Mouse (Mus musculus) layer of hippocampus, adult 9-10 months (tissue): Measurements from ENCODE around the gene Zfp605.
"Not testable (repeated sequence)": the region's sequence is repeated elsewhere in the genome, so short reads cannot be mapped to it uniquely, and the experiment has no call there.

Experiments used
- DNase-seq: peaks from one replicate; pipeline ENCODE4 v3.0.0; 2022; ENCODE audit warnings: low spot score

Gene Zfp605

GRCm38 (mm10) chr5:110109991-110110441 lies at the start of gene Zfp605:
Zfp605 (plus strand) TSS chr5:110110092.
- DNase-seq = peak; percentile 92

DNA sequence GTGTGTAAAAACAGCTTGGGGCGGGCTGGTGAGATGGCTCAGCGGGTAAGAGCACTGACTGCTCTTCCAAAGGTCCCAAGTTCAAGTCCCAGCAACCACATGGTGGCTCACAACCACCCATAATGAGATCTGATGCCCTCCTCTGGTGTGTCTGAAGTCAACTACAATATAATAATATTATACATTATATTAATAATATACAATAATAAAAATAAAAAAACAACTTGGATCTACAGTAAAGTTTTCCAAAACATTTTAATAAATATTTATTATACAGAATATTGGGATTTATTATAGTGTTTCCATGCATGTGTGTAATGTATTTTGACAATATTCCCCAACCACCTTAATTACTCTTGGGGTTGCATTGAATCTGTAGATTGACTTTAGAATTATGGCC lies 37.5 kb upstream of the Zfp605 start, which contains the start of gene Gm17655:
Gm17655 (minus strand) TSS at position 101 of the 400 bp plus-strand sequence.
- not testable (repeated sequence) for DNase-seq

DNA sequence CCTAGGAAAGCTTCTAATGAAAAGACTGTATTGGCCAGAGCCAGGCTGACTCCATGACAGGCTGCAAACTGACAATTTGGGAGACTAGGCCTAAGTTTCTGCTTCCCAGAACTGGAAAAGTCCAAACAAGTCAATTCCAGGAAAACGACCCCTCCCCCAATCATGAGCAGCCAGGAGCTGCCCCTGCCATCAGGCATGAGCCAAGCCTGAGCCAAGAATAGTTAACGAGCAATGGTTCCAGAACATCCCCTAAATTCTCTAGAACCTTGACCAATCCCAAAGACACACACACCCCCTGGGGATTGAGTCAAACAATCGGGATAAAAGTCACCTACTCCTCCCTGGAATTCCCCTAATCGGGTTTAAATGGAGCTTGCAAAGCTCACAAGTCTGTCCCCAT lies 26.9 kb upstream of the Zfp605 start:
- no peak for DNase-seq

- no peak for DNase-seq
Observed at GRCm38 (mm10) chr5:110086161-110086866, 23.6 kb upstream of the Zfp605 start.

DNA sequence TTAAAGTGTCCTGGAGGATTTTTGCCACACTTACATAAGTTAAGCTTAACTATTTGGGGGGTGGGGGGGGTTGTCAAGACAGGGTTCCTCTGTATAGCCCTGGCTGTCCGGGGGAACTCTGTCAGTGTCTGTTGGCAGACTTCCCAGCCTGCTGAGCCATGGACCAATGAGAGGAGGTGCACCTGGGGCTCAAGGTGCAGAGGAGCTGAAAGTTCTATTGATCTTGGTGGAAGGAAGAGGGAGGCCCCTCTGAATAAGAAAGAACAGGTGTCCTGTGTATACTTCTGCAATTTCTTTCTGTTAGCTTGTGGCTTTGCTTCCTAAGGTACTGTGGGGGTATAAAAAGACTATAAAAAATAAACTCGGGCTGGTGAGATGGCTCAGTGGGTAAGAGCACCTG lies 18.3 kb upstream of the Zfp605 start:
- DNase-seq = no peak

DNA sequence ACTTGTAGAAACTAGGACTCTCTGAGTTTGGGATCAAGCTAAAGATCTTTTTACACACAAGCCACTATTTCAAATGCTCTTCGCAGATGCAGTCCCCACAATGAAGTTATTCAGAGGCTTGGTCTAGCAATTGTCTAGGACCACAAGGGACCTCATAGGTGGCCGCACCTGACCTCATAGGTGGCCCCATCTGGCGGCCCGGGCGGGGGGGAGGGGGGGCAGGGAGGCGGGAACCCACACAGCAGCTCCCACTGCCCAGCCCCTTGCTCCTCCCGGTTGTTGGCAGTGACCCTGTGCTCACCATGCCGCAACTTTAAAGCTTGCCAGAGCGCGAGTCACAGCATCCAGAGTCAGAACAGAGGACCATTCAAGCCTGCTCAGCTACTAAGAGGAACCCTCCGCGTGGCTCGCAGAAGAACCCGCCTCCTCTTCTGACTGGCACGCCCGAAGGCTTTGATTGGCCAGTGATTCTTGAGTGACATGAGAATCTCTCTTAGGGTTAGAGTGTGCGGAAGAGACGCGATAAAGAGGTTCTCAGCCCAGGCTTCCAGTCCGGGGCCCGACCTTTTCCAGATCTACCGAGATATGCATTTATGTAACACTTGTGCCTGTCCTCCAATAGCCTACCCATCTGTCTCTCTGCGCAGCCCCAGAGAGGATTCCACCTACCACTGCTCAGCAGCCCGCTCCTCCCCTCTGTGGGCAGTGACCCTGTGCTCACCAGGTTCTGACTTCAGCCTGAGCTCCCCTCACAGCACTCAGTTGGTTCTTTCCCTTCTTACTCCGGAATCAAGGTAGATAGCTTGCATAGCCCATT lies 15.7 kb upstream of the Zfp605 start, which contains the start of gene Gm35315:
Gm35315 (minus strand) TSS at position 391 of the 817 bp plus-strand sequence.
- DNase-seq = peak; percentile 95

GRCm38 (mm10) chr5:110094847-110095213 lies 15.1 kb upstream of the Zfp605 start:
- no peak for DNase-seq

GRCm38 (mm10) chr5:110098991-110099477 lies 10.9 kb upstream of the Zfp605 start:
- no peak for DNase-seq

- DNase-seq = no peak
Observed at GRCm38 (mm10) chr5:110099656-110100580, 10.0 kb upstream of the Zfp605 start, which contains the start of gene Plcxd1. Plcxd1 (plus strand) TSS chr5:110099969.

DNA sequence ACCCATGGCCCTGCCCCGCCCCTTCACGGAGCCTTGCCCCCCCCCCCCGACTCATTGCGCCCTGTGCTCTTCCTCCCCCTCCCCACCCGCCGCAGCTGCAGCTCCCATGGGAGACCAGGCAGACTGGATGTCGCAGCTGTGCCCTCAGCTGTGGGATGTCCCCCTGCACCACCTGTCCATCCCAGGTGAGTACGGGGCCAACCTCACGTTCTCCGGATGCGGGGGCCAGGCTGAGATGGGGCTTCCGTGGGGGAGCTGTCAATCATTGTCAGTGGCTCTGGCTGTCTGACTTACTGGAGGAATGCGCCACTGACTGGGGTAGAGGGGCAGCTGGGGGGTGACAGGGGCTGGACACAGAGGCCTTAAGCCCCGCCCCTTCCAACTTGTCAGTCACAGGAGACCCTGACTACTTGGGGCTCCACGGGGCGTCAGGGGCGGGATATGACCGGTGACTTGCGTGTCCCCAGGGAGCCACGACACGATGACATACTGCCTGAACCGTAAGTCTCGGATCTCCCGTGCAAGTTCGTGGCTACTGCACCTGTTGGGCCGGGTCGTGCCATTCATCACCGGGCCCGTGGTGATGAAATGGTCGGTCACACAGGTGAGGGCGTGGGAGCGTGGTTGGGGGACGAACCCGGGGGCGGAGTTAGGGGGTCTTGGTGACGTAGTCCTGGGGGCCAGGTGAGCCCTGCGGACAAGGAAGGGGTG lies 8.8 kb upstream of the Zfp605 start:
- DNase-seq = no peak

DNA sequence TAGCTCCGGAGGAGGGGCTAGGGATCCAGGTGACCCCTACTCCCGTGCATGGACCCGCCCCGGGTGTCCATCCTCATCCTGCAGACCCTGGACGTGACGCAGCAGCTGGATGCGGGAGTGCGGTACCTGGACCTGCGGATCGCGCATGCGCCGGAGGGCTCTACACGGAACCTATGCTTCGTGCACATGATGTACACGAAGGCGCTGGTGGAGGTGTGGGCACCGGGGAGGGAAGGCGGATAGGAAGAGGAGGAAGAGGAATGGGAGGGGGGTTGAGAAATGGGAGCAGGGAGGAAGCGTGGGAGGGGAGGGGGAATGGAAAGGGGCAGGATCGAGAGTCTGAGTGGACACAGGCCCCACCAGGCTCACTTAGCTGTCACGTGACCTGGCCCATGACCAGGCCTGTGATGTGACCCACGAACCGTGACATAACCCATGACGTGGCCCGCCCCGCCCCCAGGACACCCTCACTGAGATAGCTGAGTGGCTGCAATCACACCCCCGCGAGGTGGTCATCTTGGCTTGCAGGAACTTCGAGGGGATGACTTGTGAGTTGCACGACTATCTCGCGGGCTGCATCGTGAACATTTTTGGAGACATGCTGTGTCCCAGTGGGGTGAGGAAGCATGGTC lies 8.1 kb upstream of the Zfp605 start:
- no peak for DNase-seq

GRCm38 (mm10) chr5:110102429-110102828 lies 7.5 kb upstream of the Zfp605 start:
- DNase-seq = no peak

DNA sequence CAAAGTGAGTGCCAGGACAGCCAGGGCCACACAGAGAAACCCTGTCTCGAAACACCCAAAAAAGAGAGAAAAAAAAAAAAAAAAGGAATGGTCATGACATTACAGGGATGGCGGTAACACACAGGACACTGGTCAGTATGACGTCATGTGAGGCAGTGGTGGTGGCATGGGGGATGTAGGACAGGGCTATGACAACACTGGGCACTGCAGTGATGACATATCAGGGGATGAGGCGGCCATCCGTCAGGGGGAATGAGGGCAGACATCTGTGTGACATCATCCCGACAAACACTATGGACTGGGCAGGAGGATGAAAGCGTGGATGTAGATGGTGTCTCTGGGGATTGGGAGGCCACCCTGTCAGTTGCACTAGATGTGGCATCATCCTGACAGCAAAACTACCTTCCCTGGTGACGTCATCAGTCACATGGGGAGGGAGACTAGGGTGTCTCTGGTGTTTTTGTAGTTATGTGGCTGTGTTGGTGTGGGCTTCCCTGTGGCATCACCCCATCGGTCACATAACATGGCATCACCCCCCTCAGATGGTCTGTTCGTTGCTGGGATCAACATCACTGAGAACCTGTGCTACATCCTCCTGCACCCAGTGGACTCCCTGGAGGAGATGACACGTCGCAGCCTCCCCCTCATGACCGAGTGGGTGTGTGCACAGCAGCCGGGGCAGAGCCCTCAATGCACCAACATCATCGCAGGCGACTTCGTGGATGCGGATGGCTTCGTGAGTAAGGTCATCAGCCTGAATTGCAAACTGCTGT lies 6.9 kb upstream of the Zfp605 start:
- DNase-seq = no peak

- no peak for DNase-seq
Observed at GRCm38 (mm10) chr5:110103901-110104615, 5.8 kb upstream of the Zfp605 start.

GRCm38 (mm10) chr5:110104616-110105380 lies 5.1 kb upstream of the Zfp605 start:
- DNase-seq = no peak

DNA sequence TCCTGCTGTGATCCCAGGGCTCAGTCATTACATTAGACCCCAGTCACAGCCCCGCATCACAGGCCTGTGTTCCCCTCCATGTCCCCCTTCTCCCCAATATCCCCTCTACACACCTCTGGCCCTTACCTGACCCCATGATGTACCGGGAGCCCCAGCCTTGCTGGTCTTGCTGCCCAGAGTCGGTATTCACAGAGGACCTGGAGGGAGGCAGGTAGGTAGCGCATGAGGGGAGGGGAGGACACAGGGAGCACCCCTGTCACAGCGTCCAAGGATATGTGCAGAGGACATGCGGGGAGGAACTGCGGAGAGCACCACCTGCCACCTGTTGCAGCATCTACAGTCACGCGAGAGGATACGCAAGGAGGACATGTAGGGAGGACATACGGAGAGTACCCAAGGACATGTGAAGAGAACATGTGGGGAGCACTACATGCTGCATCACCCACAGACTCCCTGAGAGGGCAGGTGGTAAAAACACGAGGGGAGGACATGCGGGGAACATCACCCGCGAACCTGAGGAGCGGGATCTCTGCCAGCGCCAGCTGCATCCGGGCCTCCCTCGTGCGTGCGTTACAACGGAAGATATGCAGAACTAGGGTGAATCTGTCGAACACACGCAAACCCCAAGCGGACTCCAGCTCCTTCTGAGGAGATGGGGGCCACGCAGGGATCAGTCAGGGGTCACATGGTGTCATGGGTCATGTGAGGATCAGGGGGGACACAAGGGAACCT lies 3.6 kb upstream of the Zfp605 start:
- no peak for DNase-seq

- no peak for DNase-seq
Observed at GRCm38 (mm10) chr5:110106901-110107564, 2.9 kb upstream of the Zfp605 start.
